Mouse (Mus musculus): ENCODE results near the gene Mvb12a. TPM values are rescaled to one million over a fixed set of nuclear protein-coding genes. Genes with fewer than 3 reads are reported as not detected.

Gene Mvb12a
- 166 and 182 TPM in 2 replicates for polyA plus RNA-seq (2012; rRNA removed)

DNA sequence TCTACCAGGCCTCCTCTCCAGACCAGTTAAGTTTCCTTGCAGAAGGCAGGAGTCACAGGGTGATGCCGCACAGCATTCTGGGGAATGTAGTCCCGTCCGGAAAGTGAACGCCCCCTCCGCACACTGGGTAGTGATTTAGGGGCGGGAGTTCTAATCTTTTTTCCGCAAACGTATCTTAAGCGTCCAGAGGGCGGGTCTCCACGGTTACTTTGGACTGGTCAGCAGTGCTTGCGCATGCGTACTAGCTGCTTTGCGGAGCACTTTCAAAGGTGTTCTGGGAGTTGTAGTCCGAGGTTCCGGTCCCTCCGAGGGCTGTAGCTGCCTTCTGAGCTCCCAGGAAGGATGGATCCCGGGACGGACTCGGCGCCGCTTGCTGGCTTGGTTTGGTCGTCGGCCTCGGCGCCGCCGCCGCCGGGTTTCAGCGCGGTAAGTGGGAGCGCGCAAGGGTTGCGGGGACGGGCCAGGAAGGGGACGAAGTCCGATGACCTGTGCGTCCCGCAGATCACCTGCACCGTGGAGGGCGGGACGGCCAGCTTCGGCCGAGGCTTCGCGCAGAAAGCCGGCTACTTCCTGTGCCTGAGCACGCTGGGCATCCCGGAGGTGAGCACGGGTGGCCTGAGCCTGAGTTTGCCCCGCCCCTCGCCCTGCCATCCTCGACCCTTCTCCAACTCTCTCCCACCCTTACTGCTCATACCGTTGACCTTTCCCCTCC is at the start of gene Mvb12a:
TSS of gene Mvb12a (plus strand) at position 291 of the 712 bp plus-strand sequence.
- no peak within 1 kb of the TSS for H3K27ac ChIP-seq (ENCODE audit: control insufficient read depth, insufficient read depth, low read length)
- no peaks in the 10 kb centered on the region for H3K36me3 ChIP-seq (ENCODE audit: control insufficient read depth, insufficient read depth, low read length)
- peak within 1 kb of the TSS; percentile 76 for H3K4me3 ChIP-seq (ENCODE audit: control insufficient read depth, insufficient read depth, low read length)
- peaks cover 27% of the 10 kb centered on the region for H3K4me1 ChIP-seq (replicated peaks; ENCODE audit: control insufficient read depth, insufficient read depth, low read length)
- WGBS, result under 1% methylated on average over 55 of the region's 55 CpGs
- H3K27me3 ChIP-seq (ENCODE audit: control insufficient read depth, insufficient read depth, low read length), result no peaks in the 10 kb centered on the region
- TF ChIP-seq CTCF (IDR thresholded peaks at IDR 0.05; ENCODE audit: borderline replicate concordance, control insufficient read depth, extremely low read depth, insufficient read depth, low read length, poor library complexity) (0 out of 2 replicates have a peak, but pooled peaks have one; percentile 22), POLR2A (IDR thresholded peaks at IDR 0.05; ENCODE audit: control insufficient read depth, extremely low read depth, insufficient read depth, low read length, poor library complexity) (no peak)
- peak; percentile 93 for DNase-seq

DNA sequence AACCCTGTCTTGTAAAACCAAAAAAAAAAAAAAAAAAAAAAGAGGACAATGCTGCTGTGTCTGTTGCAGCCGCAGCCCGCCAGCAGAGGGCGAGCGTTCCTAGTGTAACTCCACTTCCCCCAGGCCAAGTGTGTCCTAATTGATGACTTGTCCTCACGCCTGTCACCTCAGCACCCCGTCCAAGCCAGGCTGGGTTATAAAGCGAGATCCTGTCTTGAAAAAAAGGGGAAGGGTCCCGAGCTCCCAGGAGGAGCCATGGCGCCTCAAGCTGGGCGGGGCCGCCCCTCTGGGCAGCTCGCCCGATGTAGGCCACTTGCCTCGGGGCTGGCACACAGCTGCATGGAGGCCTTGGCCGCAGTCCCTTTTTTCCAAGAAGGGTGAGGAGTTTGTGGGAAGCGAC is 47.7 kb upstream of the Mvb12a start:
- H3K36me3 ChIP-seq (ENCODE audit: control insufficient read depth, insufficient read depth, low read length), result no peaks in the 10 kb centered on the region
- no peaks in the 10 kb centered on the region for H3K27me3 ChIP-seq (ENCODE audit: control insufficient read depth, insufficient read depth, low read length)
- peak; percentile 75 for DNase-seq
- WGBS, result 38% methylated on average over 16 of the region's 16 CpGs
- no peaks in the 10 kb centered on the region for H3K4me1 ChIP-seq (replicated peaks; ENCODE audit: control insufficient read depth, insufficient read depth, low read length)
- H3K27ac ChIP-seq (ENCODE audit: control insufficient read depth, insufficient read depth, low read length), result no peak overlapping the region
- TF ChIP-seq POLR2A (IDR thresholded peaks at IDR 0.05; ENCODE audit: control insufficient read depth, extremely low read depth, insufficient read depth, low read length, poor library complexity) (no peak), CTCF (IDR thresholded peaks at IDR 0.05; ENCODE audit: borderline replicate concordance, control insufficient read depth, extremely low read depth, insufficient read depth, low read length, poor library complexity) (peak; percentile 79)
- H3K4me3 ChIP-seq (ENCODE audit: control insufficient read depth, insufficient read depth, low read length), result no peak overlapping the region

DNA sequence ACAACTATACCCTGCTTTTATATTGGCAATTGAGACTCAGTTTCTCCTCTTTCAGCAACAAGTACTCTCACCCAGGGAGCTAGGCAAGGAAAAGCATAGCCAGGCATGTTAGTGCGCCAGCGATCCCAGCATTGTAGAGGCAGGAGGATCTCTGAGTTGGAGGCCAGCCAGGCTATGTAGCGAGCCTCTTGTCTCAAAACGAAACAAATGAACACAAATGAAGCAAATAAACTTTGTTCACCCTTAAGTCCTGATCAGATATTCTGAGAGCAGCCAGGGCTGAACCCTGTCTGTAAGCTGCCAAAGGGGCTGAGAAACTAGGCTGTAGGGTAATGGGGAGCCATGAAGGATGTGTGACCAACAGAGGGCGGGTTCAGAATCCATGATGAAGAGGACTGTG is 46.9 kb upstream of the Mvb12a start:
- no peak for TF ChIP-seq POLR2A (IDR thresholded peaks at IDR 0.05; ENCODE audit: control insufficient read depth, extremely low read depth, insufficient read depth, low read length, poor library complexity)
- no peak for TF ChIP-seq CTCF (IDR thresholded peaks at IDR 0.05; ENCODE audit: borderline replicate concordance, control insufficient read depth, extremely low read depth, insufficient read depth, low read length, poor library complexity)
- Histone ChIP-seq H3K4me1 (replicated peaks; ENCODE audit: control insufficient read depth, insufficient read depth, low read length) (no peaks in the 10 kb centered on the region), H3K4me3 (ENCODE audit: control insufficient read depth, insufficient read depth, low read length) (no peak overlapping the region), H3K27ac (ENCODE audit: control insufficient read depth, insufficient read depth, low read length) (no peak overlapping the region), H3K27me3 (ENCODE audit: control insufficient read depth, insufficient read depth, low read length) (no peaks in the 10 kb centered on the region), H3K36me3 (ENCODE audit: control insufficient read depth, insufficient read depth, low read length) (no peaks in the 10 kb centered on the region)
- 96% methylated on average over 5 of the region's 5 CpGs for WGBS
- no peak for DNase-seq

GRCm38 (mm10) chr8:71496481-71496880 is 46.2 kb upstream of the Mvb12a start:
- Histone ChIP-seq H3K27ac (ENCODE audit: control insufficient read depth, insufficient read depth, low read length) (no peak overlapping the region), H3K4me1 (replicated peaks; ENCODE audit: control insufficient read depth, insufficient read depth, low read length) (no peaks in the 10 kb centered on the region), H3K4me3 (ENCODE audit: control insufficient read depth, insufficient read depth, low read length) (no peak overlapping the region), H3K36me3 (ENCODE audit: control insufficient read depth, insufficient read depth, low read length) (no peaks in the 10 kb centered on the region), H3K27me3 (ENCODE audit: control insufficient read depth, insufficient read depth, low read length) (no peaks in the 10 kb centered on the region)
- 88% methylated on average over 11 of the region's 11 CpGs for WGBS
- DNase-seq, result no peak
- TF ChIP-seq POLR2A (IDR thresholded peaks at IDR 0.05; ENCODE audit: control insufficient read depth, extremely low read depth, insufficient read depth, low read length, poor library complexity), result no peak
- no peak for TF ChIP-seq CTCF (IDR thresholded peaks at IDR 0.05; ENCODE audit: borderline replicate concordance, control insufficient read depth, extremely low read depth, insufficient read depth, low read length, poor library complexity)

- no peak for TF ChIP-seq POLR2A (IDR thresholded peaks at IDR 0.05; ENCODE audit: control insufficient read depth, extremely low read depth, insufficient read depth, low read length, poor library complexity)
- no peak for TF ChIP-seq CTCF (IDR thresholded peaks at IDR 0.05; ENCODE audit: borderline replicate concordance, control insufficient read depth, extremely low read depth, insufficient read depth, low read length, poor library complexity)
- no peaks in the 10 kb centered on the region for H3K4me1 ChIP-seq (replicated peaks; ENCODE audit: control insufficient read depth, insufficient read depth, low read length)
- 93% methylated on average over 1 of the region's 1 CpGs for WGBS
- H3K27ac ChIP-seq (ENCODE audit: control insufficient read depth, insufficient read depth, low read length), result no peak overlapping the region
- H3K36me3 ChIP-seq (ENCODE audit: control insufficient read depth, insufficient read depth, low read length), result no peaks in the 10 kb centered on the region
- no peak overlapping the region for H3K4me3 ChIP-seq (ENCODE audit: control insufficient read depth, insufficient read depth, low read length)
- H3K27me3 ChIP-seq (ENCODE audit: control insufficient read depth, insufficient read depth, low read length), result no peaks in the 10 kb centered on the region
- no peak for DNase-seq
These were observed 45.6 kb upstream of the Mvb12a start for GRCm38 (mm10) chr8:71497077-71497645.

GRCm38 (mm10) chr8:71497881-71498501 is 44.7 kb upstream of the Mvb12a start:
- WGBS, result 85% methylated on average over 15 of the region's 15 CpGs
- Histone ChIP-seq H3K27ac (ENCODE audit: control insufficient read depth, insufficient read depth, low read length) (no peak overlapping the region), H3K4me1 (replicated peaks; ENCODE audit: control insufficient read depth, insufficient read depth, low read length) (no peaks in the 10 kb centered on the region)

More at GRCm38 (mm10) chr8:71497881-71498501, 44.7 kb upstream of the Mvb12a start:
- DNase-seq, result no peak
- Histone ChIP-seq H3K4me3 (ENCODE audit: control insufficient read depth, insufficient read depth, low read length) (no peak overlapping the region), H3K27me3 (ENCODE audit: control insufficient read depth, insufficient read depth, low read length) (no peaks in the 10 kb centered on the region), H3K36me3 (ENCODE audit: control insufficient read depth, insufficient read depth, low read length) (no peaks in the 10 kb centered on the region)
- TF ChIP-seq POLR2A (IDR thresholded peaks at IDR 0.05; ENCODE audit: control insufficient read depth, extremely low read depth, insufficient read depth, low read length, poor library complexity), result no peak
- no peak for TF ChIP-seq CTCF (IDR thresholded peaks at IDR 0.05; ENCODE audit: borderline replicate concordance, control insufficient read depth, extremely low read depth, insufficient read depth, low read length, poor library complexity)

Measured in thymus, adult 2 months (tissue).